Mouse (Mus musculus) MEL (cell line): ENCODE measurements around the gene Cog7. TPM values are rescaled to one million over a fixed set of nuclear protein-coding genes. Genes with fewer than 3 reads are reported as not detected.

Source experiments
- DNase-seq: peaks from one replicate; pipeline ENCODE4 v3.0.0; 2011; ENCODE audit warnings: low read depth, low spot score
- H3K27ac ChIP-seq: 2 replicates; pipeline ENCODE4 v1.5.1; 2012; ENCODE audit warnings: low read depth, mild to moderate bottlenecking, control low read depth, low read length, moderate library complexity; ENCODE audit not compliant: control insufficient read depth
- H3K27me3 ChIP-seq, 2 experiments: fragments of 150-350 bp in 1 of 2; sonication (generic) in 1 of 2; 2 replicates each; pipeline ENCODE4 v1.6.1; 2012; ENCODE audit warnings: low read length in 2 of 2, mild to moderate bottlenecking in 2 of 2, improper control_type of control experiment in 1 of 2, moderate library complexity in 1 of 2; ENCODE audit not compliant: insufficient read depth in 2 of 2, control insufficient read depth in 1 of 2
- H3K36me3 ChIP-seq, 2 experiments: 2 replicates each; pipeline ENCODE4 v1.6.1; 2012 to 2014; ENCODE audit warnings: low read length in 2 of 2, improper control_type of control experiment in 1 of 2, inconsistent platforms in 1 of 2, mild to moderate bottlenecking in 1 of 2; ENCODE audit not compliant: insufficient read depth in 2 of 2, control insufficient read depth in 1 of 2
- H3K4me1 ChIP-seq, 2 experiments: fragments of 150-350 bp in 1 of 2; sonication (generic) in 1 of 2; 2 replicates each; pipeline ENCODE4 v1.6.1; 2012; ENCODE audit warnings: low read length in 2 of 2, improper control_type of control experiment in 1 of 2, mild to moderate bottlenecking in 1 of 2; ENCODE audit not compliant: insufficient read depth in 2 of 2, control insufficient read depth in 1 of 2
- H3K4me3 ChIP-seq, 2 experiments: fragments of 150-350 bp in 1 of 2; sonication (generic) in 1 of 2; 2 replicates each; pipeline ENCODE4 v1.5.1; 2012; ENCODE audit warnings: low read depth in 2 of 2, low read length in 2 of 2, mild to moderate bottlenecking in 2 of 2, moderate library complexity in 2 of 2, control low read depth in 1 of 2, improper control_type of control experiment in 1 of 2; ENCODE audit not compliant: control insufficient read depth in 1 of 2, insufficient read depth in 1 of 2
- H3K79me2 ChIP-seq: 2 replicates; pipeline ENCODE4 v1.6.1; 2012; ENCODE audit warnings: mild to moderate bottlenecking, low read length, moderate library complexity; ENCODE audit not compliant: control insufficient read depth, poor library complexity, insufficient read depth
- H3K9ac ChIP-seq: 2 replicates; pipeline ENCODE4 v1.6.1; 2012; ENCODE audit warnings: low read depth, mild to moderate bottlenecking, control low read depth, low read length, moderate library complexity; ENCODE audit not compliant: control insufficient read depth, poor library complexity, severe bottlenecking
- H3K9me3 ChIP-seq: fragments of 150-350 bp; sonication (generic); replicated peaks from 2 replicates; pipeline ENCODE4 v1.6.1; 2012; ENCODE audit warnings: mild to moderate bottlenecking, low read length, improper control_type of control experiment, moderate library complexity; ENCODE audit not compliant: insufficient read depth
- BHLHE40 ChIP-seq: IDR thresholded peaks from 2 replicates; pipeline ENCODE4 v1.6.1; 2012; ENCODE audit warnings: low read depth, mild to moderate bottlenecking, inconsistent platforms, low read length, improper control_type of control experiment, borderline replicate concordance
- CHD1 ChIP-seq: IDR thresholded peaks from 2 replicates; pipeline ENCODE4 v1.6.1; 2012; ENCODE audit warnings: low read depth, mild to moderate bottlenecking, inconsistent platforms, low read length, improper control_type of control experiment
- CHD2 ChIP-seq: IDR thresholded peaks from 2 replicates; pipeline ENCODE4 v1.6.1; 2011; ENCODE audit warnings: low read length, improper control_type of control experiment
- E2F4 ChIP-seq: IDR thresholded peaks from 2 replicates; pipeline ENCODE4 v1.6.1; 2011; ENCODE audit warnings: low read depth, low read length, improper control_type of control experiment, borderline replicate concordance
- ELF1 ChIP-seq: IDR thresholded peaks from 2 replicates; pipeline ENCODE4 v1.6.1; 2014; ENCODE audit warnings: low read depth, mild to moderate bottlenecking, inconsistent platforms, low read length, improper control_type of control experiment, moderate library complexity
- EP300 ChIP-seq, 2 experiments: IDR thresholded peaks; 2 replicates each; pipeline ENCODE4 v1.6.1; 2011; ENCODE audit warnings: improper control_type of control experiment in 2 of 2, low read length in 2 of 2, low read depth in 1 of 2, mild to moderate bottlenecking in 1 of 2
- GATA1 ChIP-seq: IDR thresholded peaks from 2 replicates; pipeline ENCODE4 v1.6.1; 2011; ENCODE audit warnings: low read depth, low read length, improper control_type of control experiment
- HCFC1 ChIP-seq: IDR thresholded peaks from 2 replicates; pipeline ENCODE4 v1.6.1; 2012; ENCODE audit warnings: low read depth, mild to moderate bottlenecking, inconsistent platforms, low read length, improper control_type of control experiment, moderate library complexity
- JUND ChIP-seq: IDR thresholded peaks from 2 replicates; pipeline ENCODE4 v1.6.1; 2011; ENCODE audit warnings: low read depth, mild to moderate bottlenecking, improper control_type of control experiment, low read length
- KAT2A ChIP-seq: conservative IDR thresholded peaks from 2 replicates; pipeline ENCODE4 v1.6.1; 2012; ENCODE audit warnings: low read depth, low read length, improper control_type of control experiment, inconsistent platforms
- MAX ChIP-seq: IDR thresholded peaks from 2 replicates; pipeline ENCODE4 v1.6.1; 2011; ENCODE audit warnings: low read length, improper control_type of control experiment
- MAZ ChIP-seq: IDR thresholded peaks from 2 replicates; pipeline ENCODE4 v1.6.1; 2012; ENCODE audit warnings: low read depth, mild to moderate bottlenecking, inconsistent platforms, low read length, improper control_type of control experiment
- MXI1 ChIP-seq: IDR thresholded peaks from 2 replicates; pipeline ENCODE4 v1.6.1; 2011; ENCODE audit warnings: mild to moderate bottlenecking, low read depth, low read length, improper control_type of control experiment
- MYB ChIP-seq: IDR thresholded peaks from 2 replicates; pipeline ENCODE4 v1.6.1; 2011; ENCODE audit warnings: mild to moderate bottlenecking, low read depth, low read length, improper control_type of control experiment
- NRF1 ChIP-seq: IDR thresholded peaks from 2 replicates; pipeline ENCODE4 v1.6.1; 2014; ENCODE audit warnings: low read depth, mild to moderate bottlenecking, inconsistent platforms, low read length, improper control_type of control experiment, moderate library complexity; ENCODE audit not compliant: poor library complexity, insufficient read depth, severe bottlenecking
- POLR2A ChIP-seq, 2 experiments: IDR thresholded peaks; 2 replicates each; pipeline ENCODE4 v1.6.1; 2011 to 2012; ENCODE audit warnings: low read length in 2 of 2, mild to moderate bottlenecking in 2 of 2, control low read depth in 1 of 2, improper control_type of control experiment in 1 of 2, low read depth in 1 of 2, moderate library complexity in 1 of 2; ENCODE audit not compliant: control insufficient read depth in 1 of 2, insufficient read depth in 1 of 2, poor library complexity in 1 of 2
- RAD21 ChIP-seq: IDR thresholded peaks from 2 replicates; pipeline ENCODE4 v1.6.1; 2011; ENCODE audit warnings: mild to moderate bottlenecking, low read depth, low read length, improper control_type of control experiment
- RCOR1 ChIP-seq: IDR thresholded peaks from 2 replicates; pipeline ENCODE4 v1.6.1; 2012; ENCODE audit warnings: low read depth, mild to moderate bottlenecking, inconsistent platforms, low read length, improper control_type of control experiment
- SIN3A ChIP-seq: IDR thresholded peaks from 2 replicates; pipeline ENCODE4 v1.6.1; 2012; ENCODE audit warnings: low read length, improper control_type of control experiment, inconsistent platforms
- SMC3 ChIP-seq: IDR thresholded peaks from 2 replicates; pipeline ENCODE4 v1.6.1; 2011; ENCODE audit warnings: low read depth, low read length, improper control_type of control experiment
- TCF12 ChIP-seq: IDR thresholded peaks from 2 replicates; pipeline ENCODE4 v1.6.1; 2014; ENCODE audit warnings: low read depth, mild to moderate bottlenecking, inconsistent platforms, low read length, improper control_type of control experiment, moderate library complexity
- USF1 ChIP-seq: IDR thresholded peaks from 2 replicates; pipeline ENCODE4 v1.6.1; 2014; ENCODE audit warnings: low read depth, mild to moderate bottlenecking, inconsistent platforms, low read length, improper control_type of control experiment, moderate library complexity
- ZC3H11A ChIP-seq: IDR thresholded peaks from 2 replicates; pipeline ENCODE4 v1.6.1; 2012; ENCODE audit warnings: low read depth, mild to moderate bottlenecking, inconsistent platforms, low read length, improper control_type of control experiment
- ZKSCAN1 ChIP-seq: IDR thresholded peaks from 2 replicates; pipeline ENCODE4 v1.6.1; 2012; ENCODE audit warnings: low read depth, mild to moderate bottlenecking, inconsistent platforms, low read length, improper control_type of control experiment, moderate library complexity
- ZMIZ1 ChIP-seq: IDR thresholded peaks from 2 replicates; pipeline ENCODE4 v1.6.1; 2012; ENCODE audit warnings: low read depth, mild to moderate bottlenecking, inconsistent platforms, low read length, improper control_type of control experiment, moderate library complexity
- ZNF384 ChIP-seq: IDR thresholded peaks from 2 replicates; pipeline ENCODE4 v1.6.1; 2012; ENCODE audit warnings: low read depth, mild to moderate bottlenecking, inconsistent platforms, low read length, improper control_type of control experiment
- polyA plus RNA-seq, 2 experiments: library from polyadenylated mRNA; stranded (reverse) in 1 of 2; unstranded in 1 of 2; fragments of >175 nt in 1 of 2; fragments of >200 nt in 1 of 2; gene quantifications; 2 replicates each; pipeline versions ENCODE4 v1.2.1 to v1.2.4; 2012; ENCODE audit warnings: low replicate concordance in 2 of 2, low read depth in 1 of 2; ENCODE audit not compliant: insufficient read length in 2 of 2, insufficient read depth in 1 of 2, missing spikeins in 1 of 2
- total RNA-seq: library from RNA; depleted of rRNA; stranded (reverse); fragments of 300-350 nt; gene quantifications from 2 replicates; pipeline ENCODE4 v1.2.3, GENCODE M21; 2012

The Cog7 gene
- total and polyA plus RNA-seq, 3 experiments, result 17.1 to 21.2 TPM; not detected in 1

- Histone ChIP-seq H3K79me2 (no peaks in the 10 kb centered on the region), H3K9ac (no peak overlapping the region), H3K4me1 (no peaks in the 10 kb centered on the region), H3K36me3 (no peaks in the 10 kb centered on the region), H3K9me3 (no peaks in the 10 kb centered on the region), H3K27ac (no peak overlapping the region), H3K27me3 (no peaks in the 10 kb centered on the region), H3K4me3 (no peak overlapping the region)
- no peak for DNase-seq
- TF ChIP-seq JUND (no peak), TCF12 (no peak), NRF1 (no peak), MAX (no peak), E2F4 (no peak), ZKSCAN1 (no peak), RCOR1 (no peak), RAD21 (no peak), ELF1 (no peak), CHD2 (no peak), GATA1 (no peak), ZMIZ1 (no peak), KAT2A (no peak), ZC3H11A (no peak), CHD1 (no peak)
These were observed 69.3 kb downstream of the Cog7 start for GRCm38 (mm10) chr7:121912250-121912649.

DNA sequence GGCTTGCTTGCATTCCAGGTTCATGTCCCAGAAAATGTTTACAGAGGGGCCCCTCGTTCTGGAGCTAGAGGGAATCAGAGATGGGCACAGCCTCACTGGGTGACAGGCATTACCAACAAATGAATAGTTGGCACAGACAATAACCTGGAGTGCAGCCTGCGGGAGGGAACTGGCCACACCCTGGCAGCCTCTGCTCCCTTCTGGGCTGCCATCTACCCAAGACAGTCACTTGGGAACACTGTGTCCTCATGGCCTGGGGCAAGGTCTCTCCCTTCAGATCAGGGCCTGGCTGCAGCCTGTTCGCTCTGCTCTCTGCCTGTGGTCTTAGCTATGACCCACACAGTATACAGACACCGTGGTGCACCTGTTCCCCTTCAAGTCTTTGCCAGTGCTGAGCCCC is 74.6 kb downstream of the Cog7 start:
- H3K4me1 ChIP-seq, result no peaks in the 10 kb centered on the region
- no peak for TF ChIP-seq MAZ
- no peak for TF ChIP-seq GATA1
- TF ChIP-seq RAD21, result no peak
- no peak for TF ChIP-seq ZC3H11A
- no peak for TF ChIP-seq ZMIZ1
- no peak for TF ChIP-seq POLR2A (IDR thresholded peaks at IDR 0.05; ENCODE audit: control insufficient read depth in 1 of 2, insufficient read depth in 1 of 2, low read depth in 1 of 2, low read length in 2 of 2, poor library complexity in 1 of 2)
- no peak for TF ChIP-seq SMC3
- no peak for TF ChIP-seq SIN3A
- no peak for TF ChIP-seq HCFC1
- TF ChIP-seq USF1, result no peak
- no peak for TF ChIP-seq TCF12
- TF ChIP-seq NRF1, result no peak
- no peak for TF ChIP-seq BHLHE40
- TF ChIP-seq CHD2, result no peak
- TF ChIP-seq RCOR1, result no peak
- TF ChIP-seq EP300 (IDR thresholded peaks at IDR 0.05; ENCODE audit: low read depth in 1 of 2, low read length in 2 of 2), result no peak
- no peak for TF ChIP-seq CHD1
- TF ChIP-seq MYB, result no peak
- TF ChIP-seq MXI1, result no peak
- TF ChIP-seq ZNF384, result no peak
- H3K27me3 ChIP-seq, result no peaks in the 10 kb centered on the region
- H3K27ac ChIP-seq, result no peak overlapping the region
- no peaks in the 10 kb centered on the region for H3K79me2 ChIP-seq
- no peaks in the 10 kb centered on the region for H3K9me3 ChIP-seq
- no peak overlapping the region for H3K4me3 ChIP-seq
- DNase-seq, result no peak
- H3K9ac ChIP-seq, result no peak overlapping the region
- H3K36me3 ChIP-seq, result no peaks in the 10 kb centered on the region
